Mouse (Mus musculus): ENCODE measurements around the gene Gm4969. TPM values are rescaled to one million over a fixed set of nuclear protein-coding genes. Genes with fewer than 3 reads are reported as not detected.

Gene Gm4969
- total and polyA plus RNA-seq, 2 experiments from 2014 or later, result 8.9 to 10.6 TPM

DNA sequence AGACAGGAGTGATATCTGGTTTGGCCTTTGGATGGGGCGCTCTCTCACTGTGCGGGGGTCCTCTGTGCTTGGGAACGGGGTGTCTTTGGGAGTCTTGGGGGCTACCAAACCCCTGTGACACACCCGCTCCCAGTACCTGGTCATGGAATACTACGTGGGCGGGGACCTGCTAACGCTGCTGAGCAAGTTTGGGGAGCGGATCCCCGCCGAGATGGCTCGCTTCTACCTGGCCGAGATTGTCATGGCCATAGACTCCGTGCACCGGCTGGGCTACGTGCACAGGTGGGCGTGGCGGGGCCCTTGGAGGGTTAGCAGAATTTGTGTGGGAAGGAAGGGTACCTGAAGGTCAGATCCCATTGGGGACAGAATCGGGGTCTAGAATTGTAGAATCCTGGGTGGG lies 31.4 kb downstream of the Gm4969 start:
- Histone ChIP-seq H3K27me3 (ENCODE audit: insufficient read depth, low read length) (no peaks in the 10 kb centered on the region), H3K4me1 (ENCODE audit: insufficient read depth) (no peaks in the 10 kb centered on the region), H3K27ac (ENCODE audit: low read depth, low read length) (no peak overlapping the region), H3K9me3 (ENCODE audit: low read length) (no peaks in the 10 kb centered on the region), H3K9ac (no peak overlapping the region), H3K4me3 (ENCODE audit: low read depth, low read length) (no peak overlapping the region), H3K4me2 (ENCODE audit: low read depth) (no peak overlapping the region), H3K36me3 (ENCODE audit: insufficient read depth) (peaks cover 57% of the 10 kb centered on the region)
- no peak for DNase-seq
- no peak for ATAC-seq
- TF ChIP-seq CTCF (IDR thresholded peaks at IDR 0.05; ENCODE audit: low read depth), result no peak
- WGBS, result 65% methylated on average over 18 of the region's 18 CpGs

DNA sequence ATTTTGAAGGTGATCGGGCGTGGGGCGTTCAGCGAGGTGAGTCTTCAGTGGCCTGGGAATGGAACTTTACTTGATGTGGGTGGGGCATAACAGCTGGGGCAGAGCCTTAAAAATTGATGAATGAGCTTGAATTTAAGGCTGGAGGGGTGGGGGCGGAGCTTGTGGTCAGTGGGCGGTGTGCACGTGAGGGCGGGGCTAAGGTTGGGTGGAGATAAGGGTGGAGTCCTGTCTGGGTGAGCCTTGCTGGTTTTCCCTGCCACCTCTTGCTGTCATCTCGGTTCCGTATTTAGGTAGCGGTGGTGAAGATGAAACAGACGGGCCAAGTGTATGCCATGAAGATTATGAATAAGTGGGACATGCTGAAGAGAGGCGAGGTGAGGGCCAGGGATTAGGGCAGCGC lies 32.1 kb downstream of the Gm4969 start:
- ATAC-seq (no peak), DNase-seq (no peak)
- WGBS, result 24% methylated on average over 14 of the region's 14 CpGs
- no peak overlapping the region for H3K4me3 ChIP-seq (ENCODE audit: low read depth, low read length)
- H3K4me2 ChIP-seq (ENCODE audit: low read depth), result no peak overlapping the region
- no peak for TF ChIP-seq CTCF (IDR thresholded peaks at IDR 0.05; ENCODE audit: low read depth)
- H3K4me1 ChIP-seq (ENCODE audit: insufficient read depth), result no peaks in the 10 kb centered on the region
- H3K36me3 ChIP-seq (ENCODE audit: insufficient read depth), result peaks cover 60% of the 10 kb centered on the region
- H3K9me3 ChIP-seq (ENCODE audit: low read length), result no peaks in the 10 kb centered on the region
- H3K27ac ChIP-seq (ENCODE audit: low read depth, low read length), result no peak overlapping the region
- no peaks in the 10 kb centered on the region for H3K27me3 ChIP-seq (ENCODE audit: insufficient read depth, low read length)
- no peak overlapping the region for H3K9ac ChIP-seq

DNA sequence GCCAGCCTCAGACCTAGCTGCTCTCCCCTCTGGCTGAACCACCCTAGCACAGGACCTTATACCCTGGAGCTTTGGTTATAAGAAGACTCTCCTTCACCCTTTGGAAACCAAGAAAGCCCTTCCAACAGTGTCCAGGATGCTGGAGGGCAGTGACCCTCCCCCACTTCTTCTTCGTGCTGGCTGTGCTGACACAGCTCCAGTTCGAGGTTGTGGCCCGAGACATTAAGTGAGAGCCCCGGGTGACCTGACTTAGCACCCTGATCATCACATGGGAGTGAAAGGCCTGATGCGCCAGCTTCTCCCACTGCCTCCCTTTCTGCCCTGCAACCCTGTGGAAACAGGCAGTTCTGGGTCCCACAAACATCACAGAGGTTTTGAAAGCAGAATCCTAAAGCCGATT lies 32.7 kb downstream of the Gm4969 start:
- Histone ChIP-seq H3K27me3 (ENCODE audit: insufficient read depth, low read length) (no peaks in the 10 kb centered on the region), H3K4me1 (ENCODE audit: insufficient read depth) (no peaks in the 10 kb centered on the region), H3K4me2 (ENCODE audit: low read depth) (no peak overlapping the region), H3K9ac (no peak overlapping the region), H3K36me3 (ENCODE audit: insufficient read depth) (peaks cover 60% of the 10 kb centered on the region), H3K27ac (ENCODE audit: low read depth, low read length) (no peak overlapping the region), H3K4me3 (ENCODE audit: low read depth, low read length) (no peak overlapping the region), H3K9me3 (ENCODE audit: low read length) (no peaks in the 10 kb centered on the region)
- no peak for ATAC-seq
- DNase-seq, result no peak
- no peak for TF ChIP-seq CTCF (IDR thresholded peaks at IDR 0.05; ENCODE audit: low read depth)
- WGBS, result 12% methylated on average over 6 of the region's 6 CpGs

DNA sequence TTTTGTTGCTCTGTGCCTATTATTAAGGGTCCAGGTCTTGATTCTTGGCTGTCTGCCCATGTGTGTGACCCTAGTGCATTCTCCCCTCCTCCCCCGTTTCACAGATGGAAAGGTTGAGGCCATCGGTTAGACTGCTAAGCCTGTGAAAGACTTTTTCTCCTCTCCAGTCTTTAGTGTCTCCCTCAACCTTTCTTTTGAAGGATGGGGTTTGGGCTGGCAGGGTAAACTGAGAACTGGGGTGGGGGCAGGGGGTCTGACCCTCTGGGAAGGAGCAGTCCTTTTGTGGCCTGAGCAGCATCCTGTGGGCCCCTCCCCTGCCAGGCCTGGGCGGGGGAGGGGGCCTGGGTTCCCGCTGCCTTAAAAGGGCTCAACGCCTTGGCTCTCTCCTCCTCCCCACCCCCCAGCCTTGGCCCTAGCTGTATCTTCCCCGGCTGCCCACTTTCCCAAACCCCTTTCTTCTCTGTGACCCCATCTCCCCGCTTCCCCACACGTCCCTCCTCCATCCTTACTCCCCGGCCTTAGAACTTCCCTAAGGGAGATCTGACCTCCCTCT lies 33.2 kb downstream of the Gm4969 start:
- Histone ChIP-seq H3K9ac (no peak overlapping the region), H3K4me3 (ENCODE audit: low read depth, low read length) (no peak overlapping the region), H3K27ac (ENCODE audit: low read depth, low read length) (no peak overlapping the region), H3K4me1 (ENCODE audit: insufficient read depth) (no peaks in the 10 kb centered on the region), H3K9me3 (ENCODE audit: low read length) (no peaks in the 10 kb centered on the region), H3K27me3 (ENCODE audit: insufficient read depth, low read length) (no peaks in the 10 kb centered on the region), H3K4me2 (ENCODE audit: low read depth) (no peak overlapping the region), H3K36me3 (ENCODE audit: insufficient read depth) (peaks cover 61% of the 10 kb centered on the region)
- no peak for TF ChIP-seq CTCF (IDR thresholded peaks at IDR 0.05; ENCODE audit: low read depth)
- ATAC-seq (no peak), DNase-seq (no peak)
- 28% methylated on average over 9 of the region's 9 CpGs for WGBS

DNA sequence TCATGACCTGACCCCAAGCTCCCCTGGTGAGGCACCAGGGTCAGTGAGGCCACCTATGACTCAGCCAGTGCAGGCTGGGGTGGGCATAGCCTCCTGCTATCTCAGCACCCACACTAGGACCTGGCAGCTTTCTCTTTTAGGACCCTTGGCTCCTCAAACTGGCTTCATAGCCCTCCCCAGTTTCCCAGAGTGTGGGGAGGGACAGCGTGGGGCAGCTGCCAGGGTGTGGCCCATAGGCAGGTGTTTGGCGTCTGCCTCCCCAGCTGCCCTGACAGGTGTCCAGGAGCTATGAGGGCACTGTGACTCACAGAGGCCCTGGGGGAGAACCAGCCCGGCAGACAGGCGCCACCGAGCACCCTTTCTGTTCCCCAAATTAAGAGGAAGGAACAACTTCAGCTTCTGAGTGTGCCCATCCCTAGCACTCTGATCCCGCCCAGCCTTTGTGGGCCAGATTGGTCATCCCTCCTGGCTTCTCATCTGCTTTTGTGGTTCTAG lies 33.8 kb downstream of the Gm4969 start:
- H3K4me2 ChIP-seq (ENCODE audit: low read depth), result no peak overlapping the region

DNA sequence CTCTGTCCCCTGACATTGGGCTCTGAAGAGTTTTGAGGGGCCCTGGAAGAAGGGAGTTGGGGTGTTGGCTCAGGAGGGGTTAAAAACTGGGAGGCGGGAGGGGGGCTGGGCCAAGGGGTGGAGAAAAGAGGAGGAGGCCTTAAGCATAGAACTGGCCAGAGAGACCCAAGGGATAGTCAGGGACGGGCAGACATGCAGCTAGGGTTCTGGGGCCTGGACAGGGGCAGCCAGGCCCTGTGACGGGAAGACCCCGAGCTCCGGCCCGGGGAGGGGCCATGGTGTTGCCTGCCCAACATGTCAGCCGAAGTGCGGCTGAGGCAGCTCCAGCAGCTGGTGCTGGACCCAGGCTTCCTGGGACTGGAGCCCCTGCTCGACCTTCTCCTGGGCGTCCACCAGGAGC lies 34.5 kb downstream of the Gm4969 start, which contains the start of gene Dmpk:
TSS of gene Dmpk (plus strand) at position 149 of the 400 bp plus-strand sequence.
- DNase-seq (no peak), ATAC-seq (no peak)
- H3K9me3 ChIP-seq (ENCODE audit: low read length), result no peaks in the 10 kb centered on the region
- WGBS, result 43% methylated on average over 10 of the region's 10 CpGs
- H3K4me1 ChIP-seq (ENCODE audit: insufficient read depth), result no peaks in the 10 kb centered on the region
- no peak within 1 kb of the TSS for H3K4me3 ChIP-seq (ENCODE audit: low read depth, low read length)
- no peaks in the 10 kb centered on the region for H3K27me3 ChIP-seq (ENCODE audit: insufficient read depth, low read length)
- no peak within 1 kb of the TSS for H3K9ac ChIP-seq
- H3K27ac ChIP-seq (ENCODE audit: low read depth, low read length), result no peak within 1 kb of the TSS
- no peak for TF ChIP-seq CTCF (IDR thresholded peaks at IDR 0.05; ENCODE audit: low read depth)
- H3K4me2 ChIP-seq (ENCODE audit: low read depth), result no peak within 1 kb of the TSS
- H3K36me3 ChIP-seq (ENCODE audit: insufficient read depth), result peaks cover 69% of the 10 kb centered on the region

More for the DNA sequence above, 33.8 kb downstream of the Gm4969 start:
- 73% methylated on average over 6 of the region's 6 CpGs for whole genome bisulfite sequencing
- no peaks in the 10 kb centered on the region for H3K9me3 ChIP-seq (ENCODE audit: low read length)
- H3K27me3 ChIP-seq (ENCODE audit: insufficient read depth, low read length), result no peaks in the 10 kb centered on the region
- H3K9ac ChIP-seq, result no peak overlapping the region
- H3K36me3 ChIP-seq (ENCODE audit: insufficient read depth), result peaks cover 68% of the 10 kb centered on the region
- H3K4me3 ChIP-seq (ENCODE audit: low read depth, low read length), result no peak overlapping the region
- ATAC-seq (no peak), DNase-seq (no peak)
- no peaks in the 10 kb centered on the region for H3K4me1 ChIP-seq (ENCODE audit: insufficient read depth)
- TF ChIP-seq CTCF (IDR thresholded peaks at IDR 0.05; ENCODE audit: low read depth), result no peak
- no peak overlapping the region for H3K27ac ChIP-seq (ENCODE audit: low read depth, low read length)

DNA sequence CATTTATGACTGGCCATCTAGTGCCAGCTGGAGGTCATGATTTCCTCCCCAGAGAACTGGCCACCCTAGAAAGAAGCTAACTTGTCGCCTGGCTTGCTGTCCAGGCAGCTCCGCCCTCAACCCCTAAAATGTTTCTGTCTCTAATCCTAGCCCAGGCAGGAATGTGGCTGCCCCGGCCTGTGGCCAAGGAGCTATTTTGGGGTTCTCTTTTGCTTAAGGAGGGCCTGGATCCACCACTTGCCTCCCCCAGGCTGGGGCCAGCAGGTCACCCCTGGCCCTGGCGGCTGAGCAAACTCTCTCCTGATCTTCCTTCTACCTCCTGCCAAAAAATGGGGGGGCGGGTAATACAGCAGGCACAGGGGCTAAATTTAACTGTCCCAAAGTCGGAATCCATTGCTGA lies 35.1 kb downstream of the Gm4969 start:
- H3K4me3 ChIP-seq (ENCODE audit: low read depth, low read length), result no peak overlapping the region
- H3K4me2 ChIP-seq (ENCODE audit: low read depth), result no peak overlapping the region
- DNase-seq (no peak), ATAC-seq (no peak)
- H3K9ac ChIP-seq, result no peak overlapping the region
- peaks cover 66% of the 10 kb centered on the region for H3K36me3 ChIP-seq (ENCODE audit: insufficient read depth)
- H3K4me1 ChIP-seq (ENCODE audit: insufficient read depth), result no peaks in the 10 kb centered on the region
- no peak overlapping the region for H3K27ac ChIP-seq (ENCODE audit: low read depth, low read length)
- no peaks in the 10 kb centered on the region for H3K9me3 ChIP-seq (ENCODE audit: low read length)
- WGBS, result 57% methylated on average over 6 of the region's 6 CpGs
- no peaks in the 10 kb centered on the region for H3K27me3 ChIP-seq (ENCODE audit: insufficient read depth, low read length)
- TF ChIP-seq CTCF (IDR thresholded peaks at IDR 0.05; ENCODE audit: low read depth), result no peak

Data from forebrain, postnatal 0 days (tissue).